Mouse (Mus musculus): Measurements from ENCODE around the gene Hs3st5.

The Hs3st5 gene

DNA sequence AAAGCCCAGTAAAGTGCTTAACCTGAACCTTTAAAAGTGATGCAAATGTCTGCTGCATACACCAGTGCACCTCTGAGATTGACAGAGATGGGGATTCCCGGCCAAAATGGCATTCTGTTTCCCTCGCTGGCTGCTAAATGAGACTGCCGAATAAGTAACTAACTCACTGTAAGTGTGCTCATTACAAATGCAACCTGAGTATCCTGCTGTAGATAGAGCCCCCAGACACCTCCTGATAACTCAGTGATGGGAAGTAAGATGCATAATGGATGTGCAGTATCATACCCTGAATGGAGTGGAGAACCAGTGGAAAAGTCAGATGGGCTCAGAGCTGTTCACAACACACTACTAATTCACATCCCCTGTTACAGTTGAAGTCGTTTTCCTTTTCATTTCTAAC, 298.7 kb downstream of the Hs3st5 start:
- DNase-seq, result no peak

DNA sequence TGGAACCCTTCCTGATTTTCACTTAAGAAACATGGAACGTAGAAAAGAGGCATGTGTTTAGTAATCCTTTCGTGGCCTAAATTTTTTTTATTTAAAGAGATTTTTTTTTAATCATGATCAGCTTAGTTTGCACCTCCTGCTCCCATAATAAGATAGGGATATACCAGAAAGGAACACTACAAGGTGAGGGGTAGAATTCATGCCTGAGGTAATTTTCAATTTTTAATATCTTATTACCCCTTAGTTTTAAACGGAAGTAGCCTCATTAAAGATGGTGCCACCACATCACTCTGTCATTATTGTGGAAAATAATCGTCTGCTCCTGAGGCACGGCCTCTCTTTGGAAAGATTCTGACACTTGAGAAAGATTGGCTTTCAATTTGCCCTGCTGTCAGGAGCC, 299.2 kb downstream of the Hs3st5 start:
- no peak for DNase-seq

DNA sequence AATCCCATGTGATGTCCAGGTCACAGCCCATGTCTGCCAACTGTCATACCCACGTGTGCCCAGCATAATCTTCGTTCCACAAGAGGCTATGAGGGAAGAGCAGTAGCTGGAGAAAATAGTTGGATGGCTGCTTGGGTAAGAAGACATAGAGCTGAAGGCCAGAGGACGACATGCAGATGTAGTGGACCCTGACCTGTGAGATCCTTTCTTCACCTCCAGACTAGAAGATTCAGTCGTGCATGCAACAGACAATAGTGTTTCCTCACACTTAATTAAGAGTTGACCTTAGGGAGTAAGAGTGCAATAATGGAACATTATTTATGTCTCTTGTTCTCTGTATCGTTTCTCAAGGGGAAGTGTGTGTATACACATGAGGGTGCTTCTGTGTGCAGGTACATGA, 300.4 kb downstream of the Hs3st5 start:
- DNase-seq, result no peak

DNA sequence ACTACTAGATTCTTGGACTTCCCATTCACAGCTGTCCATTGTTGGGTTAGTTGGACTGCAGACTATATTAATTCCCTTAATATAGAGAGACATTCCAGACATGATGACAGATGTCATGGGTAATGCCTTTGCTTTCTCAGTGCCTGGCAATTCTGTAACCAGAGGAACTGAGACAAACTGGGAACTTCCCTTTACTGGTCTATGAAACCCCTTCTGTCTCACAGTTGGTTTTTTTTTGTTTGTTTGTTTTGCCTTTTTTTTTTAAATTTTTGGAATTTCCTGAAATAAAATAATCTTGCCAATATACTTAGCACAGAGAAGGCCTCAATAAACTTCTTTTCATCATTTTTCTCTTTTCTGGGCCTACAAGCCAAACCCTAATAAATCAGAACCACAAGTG, 312.3 kb downstream of the Hs3st5 start:
- DNase-seq, result no peak

DNA sequence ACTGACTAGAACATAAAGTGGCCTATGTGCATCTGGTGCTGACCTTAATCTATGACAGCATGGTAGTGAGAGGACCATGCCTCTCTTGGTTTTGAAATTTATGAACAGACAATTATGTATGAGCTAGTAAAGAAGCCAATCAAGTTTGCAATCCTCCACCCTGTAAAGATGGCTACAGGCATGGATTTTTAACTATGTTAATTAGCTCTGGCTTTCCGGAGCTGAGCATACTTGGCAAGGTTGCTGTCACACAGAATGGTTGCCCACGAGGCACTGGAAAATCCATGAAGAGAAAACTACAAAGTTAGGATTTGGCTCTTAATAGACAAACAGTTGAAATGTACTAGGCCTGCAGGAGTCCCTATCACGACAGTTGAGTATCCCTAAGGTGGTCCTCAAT, 322.5 kb downstream of the Hs3st5 start:
- DNase-seq, result no peak

DNA sequence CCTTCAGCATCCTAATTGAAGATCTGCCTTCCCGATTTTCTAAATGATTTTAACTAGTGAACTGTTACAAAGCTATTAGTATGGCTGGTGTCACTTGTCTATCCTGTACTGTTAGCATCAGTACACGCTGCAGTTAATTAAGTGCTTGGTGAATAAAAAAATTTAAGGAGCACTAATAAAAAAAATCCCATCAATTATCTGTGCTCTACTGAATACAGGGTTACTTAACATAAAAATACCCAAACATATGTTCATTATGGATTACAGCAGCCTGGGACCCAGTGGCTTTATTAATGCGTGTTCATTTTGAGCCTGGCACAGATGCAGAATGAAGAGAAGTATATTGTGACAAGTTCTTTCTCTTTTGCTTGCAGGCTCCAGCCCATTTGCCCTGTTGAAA, 325.6 kb downstream of the Hs3st5 start:
- no peak for DNase-seq

DNA sequence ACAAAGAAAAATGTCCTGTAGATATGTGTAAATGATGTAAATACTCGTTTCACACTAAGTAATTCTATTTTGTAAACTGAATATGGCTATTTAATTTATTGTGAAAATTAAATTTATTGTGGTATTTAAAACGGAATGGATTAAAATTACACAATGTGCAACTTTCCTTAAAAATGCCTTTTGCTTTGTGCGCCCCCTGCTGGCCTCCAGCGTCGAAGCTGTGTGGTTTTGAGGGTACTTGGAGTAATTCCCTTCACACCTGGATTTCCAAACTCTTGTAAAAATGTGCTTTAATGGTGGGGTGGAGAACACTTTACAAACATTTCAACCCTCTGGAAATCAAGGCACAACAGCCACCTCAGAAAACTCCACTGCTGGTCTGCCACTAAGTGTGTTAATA, 327.6 kb downstream of the Hs3st5 start:
- DNase-seq, result peak; percentile 6

DNA sequence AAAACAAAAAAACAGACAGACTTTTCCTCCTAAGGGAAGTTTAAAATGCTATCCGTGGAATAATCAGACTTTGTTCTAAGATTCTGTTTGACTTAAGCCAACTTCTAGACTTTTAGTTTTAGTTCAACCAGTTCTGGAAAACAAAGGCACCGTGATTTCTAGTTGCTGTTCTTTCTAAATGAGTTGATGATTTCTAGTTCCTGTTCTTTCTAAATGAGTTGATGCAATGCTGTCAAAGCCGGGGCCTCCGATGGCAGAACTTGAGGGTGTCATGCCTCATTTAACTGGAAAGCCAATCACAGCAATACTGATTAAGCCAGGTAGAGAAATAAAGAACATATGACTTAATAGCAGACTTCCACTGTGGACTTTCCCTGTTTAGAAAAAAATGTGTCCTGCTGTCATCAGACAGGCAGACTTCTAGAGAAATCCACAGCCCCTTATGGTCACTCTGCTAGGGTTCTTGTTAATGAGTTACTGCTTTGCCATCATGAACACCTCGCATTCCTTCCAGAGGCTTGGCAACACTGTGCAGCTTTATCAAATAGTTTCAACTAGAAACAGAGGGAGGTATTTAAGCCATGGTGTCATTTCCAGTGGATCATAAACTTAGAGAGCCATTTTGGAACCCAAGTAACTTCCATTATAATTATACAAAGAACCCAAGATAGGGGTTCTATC, 329.4 kb downstream of the Hs3st5 start:
- DNase-seq, result no peak

DNA sequence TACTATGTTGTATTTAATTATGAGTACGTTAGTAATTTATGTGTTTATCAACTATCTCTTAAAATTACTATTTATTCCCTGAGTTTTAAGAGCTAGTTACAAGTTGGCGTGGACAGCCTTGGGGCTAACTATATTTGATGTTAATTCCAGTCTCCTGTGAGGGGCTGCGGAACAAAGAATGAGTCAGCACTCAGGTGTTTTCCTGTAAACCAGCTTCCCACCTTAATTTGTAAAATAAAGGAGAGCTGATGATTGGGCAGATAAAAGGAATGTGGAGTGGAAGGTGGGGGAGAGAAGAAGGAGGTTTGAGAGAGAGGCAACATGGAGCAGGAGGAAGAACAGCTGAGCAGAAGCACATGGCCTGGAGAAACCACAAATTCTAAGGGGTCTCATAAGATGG, 343.6 kb downstream of the Hs3st5 start:
- no peak for DNase-seq

DNA sequence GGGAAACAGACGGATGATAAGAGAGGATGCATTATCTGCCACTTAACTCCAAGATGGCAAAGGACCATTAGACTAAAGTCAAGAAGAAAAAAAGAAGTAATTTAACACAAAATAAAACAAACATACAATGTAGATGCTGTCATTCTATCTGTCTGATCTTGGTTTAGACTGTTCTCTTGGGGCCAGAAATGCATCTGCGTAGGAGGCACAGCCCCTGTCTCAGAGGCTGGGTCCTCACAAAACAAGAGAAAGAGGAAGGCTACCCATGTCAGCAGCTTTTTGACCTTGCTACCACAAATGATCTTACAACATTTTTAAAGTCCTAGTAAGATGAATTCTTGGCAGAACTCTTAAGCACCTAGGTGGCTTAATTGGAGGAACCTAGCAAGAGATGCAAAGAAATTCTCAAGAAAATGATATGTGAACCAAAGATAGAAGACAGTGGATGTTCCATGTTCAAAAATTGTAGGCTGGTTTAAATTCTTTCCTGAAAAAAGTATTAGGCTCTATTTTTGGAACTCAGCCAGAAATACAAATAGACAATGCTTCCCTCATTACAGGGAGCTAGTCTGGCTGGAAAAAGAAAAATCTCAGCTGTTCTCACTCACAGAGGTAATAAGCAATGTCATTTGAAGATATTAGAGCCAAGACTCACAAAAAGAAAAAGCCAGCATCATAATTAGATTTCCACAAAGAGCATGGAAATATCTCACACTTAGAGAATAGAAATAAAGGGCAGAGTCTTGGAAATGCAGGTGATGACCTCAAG, 355.7 kb downstream of the Hs3st5 start:
- no peak for DNase-seq

Data from lung, postnatal 10 days (tissue).